Mouse (Mus musculus) lung, postnatal 0 days (tissue): ENCODE data around the gene Adh1. TPM values are rescaled to one million over a fixed set of nuclear protein-coding genes. Genes with fewer than 3 reads are reported as not detected.

ENCODE experiments used
- ATAC-seq: fragments of 200-750 bp; cut with Nextera tagmentation; 2 replicates; pipeline ENCODE4 v1.8.0; 2017; ENCODE audit warnings: moderate library complexity
- DNase-seq: peaks from one replicate; pipeline ENCODE4 v3.0.0-alpha.2; 2016; ENCODE audit warnings: low spot score
- H3K27ac ChIP-seq: fragments of 300-500 bp; sonication (generic); 2 replicates; pipeline ENCODE4 v1.5.1; 2014; ENCODE audit warnings: antibody characterized with exemption, mild to moderate bottlenecking, low read length, mixed read lengths
- H3K27me3 ChIP-seq: fragments of 300-500 bp; sonication (generic); replicated peaks from 2 replicates; pipeline ENCODE4 v1.6.1; 2014; ENCODE audit warnings: low read length, mixed read lengths; ENCODE audit not compliant: insufficient read depth
- H3K36me3 ChIP-seq: fragments of 300-500 bp; sonication (generic); 2 replicates; pipeline ENCODE4 v1.6.1; 2014; ENCODE audit warnings: low read length, mixed read lengths; ENCODE audit not compliant: insufficient read depth
- H3K4me1 ChIP-seq: fragments of 300-500 bp; sonication (generic); 2 replicates; pipeline ENCODE4 v1.6.1; 2014; ENCODE audit warnings: antibody characterized with exemption, low read depth, low read length, mixed read lengths; ENCODE audit not compliant: insufficient read depth
- H3K4me2 ChIP-seq: fragments of 300-500 bp; sonication (generic); replicated peaks from 2 replicates; pipeline ENCODE4 v1.6.1; 2014; ENCODE audit warnings: low read depth, mild to moderate bottlenecking, low read length, moderate library complexity, mixed read lengths
- H3K4me3 ChIP-seq: fragments of 300-500 bp; sonication (generic); 2 replicates; pipeline ENCODE4 v1.5.1; 2014; ENCODE audit warnings: low read depth, low read length
- H3K9ac ChIP-seq: fragments of 300-500 bp; sonication (generic); replicated peaks from 2 replicates; pipeline ENCODE4 v1.6.1; 2014; ENCODE audit warnings: low read depth, mild to moderate bottlenecking
- H3K9me3 ChIP-seq: fragments of 300-500 bp; sonication (generic); 2 replicates; pipeline ENCODE4 v1.6.1; 2016; ENCODE audit warnings: low read length, mixed read lengths
- CTCF ChIP-seq: IDR thresholded peaks from 2 replicates; pipeline ENCODE4 v1.5.1; 2016; ENCODE audit warnings: antibody characterized with exemption, mild to moderate bottlenecking
- EP300 ChIP-seq: IDR thresholded peaks from 2 replicates; pipeline ENCODE4 v1.6.1; 2016; ENCODE audit warnings: antibody characterized with exemption, mild to moderate bottlenecking, control low read depth
- WGBS: fragments of 180-500 bp; shearing (Covaris S2); extraction: QIAGEN DNeasy Blood & Tissue Kit; methylation state at CpG from one replicate; pipeline ENCODE4 v1.1.7; 2014; 5-methylcytosine and 5-hydroxymethylcytosine counted together
- polyA plus RNA-seq: library from polyadenylated mRNA; unstranded; fragments of >200 nt; fragmentation: Nextera tagmentation; extraction: Ambion mirVana; gene quantifications from 2 replicates; pipeline ENCODE4 v1.2.1, GENCODE M21; 2015

Gene Adh1
- polyA plus RNA-seq, 1 experiment from 2014 or later: 801 TPM

GRCm38 (mm10) chr3:138273080-138273479, 12.3 kb downstream of the Adh1 start:
- H3K27me3 ChIP-seq: no peaks in the 10 kb centered on the region
- DNase-seq: no peak
- H3K36me3 ChIP-seq: no peaks in the 10 kb centered on the region
- 74% methylated on average over 7 of the region's 7 CpGs for WGBS
- no peak overlapping the region for H3K4me2 ChIP-seq
- H3K9ac ChIP-seq: no peak overlapping the region
- H3K4me3 ChIP-seq: no peak overlapping the region
- H3K9me3 ChIP-seq: no peaks in the 10 kb centered on the region
- ATAC-seq: no peak
- no peak overlapping the region for H3K27ac ChIP-seq
- no peak for TF ChIP-seq CTCF
- no peak for TF ChIP-seq EP300
- no peaks in the 10 kb centered on the region for H3K4me1 ChIP-seq

- DNase-seq (no peak), ATAC-seq (no peak)
- no peak overlapping the region for H3K4me3 ChIP-seq
- no peaks in the 10 kb centered on the region for H3K9me3 ChIP-seq
- WGBS: 51% methylated on average over 3 of the region's 3 CpGs
- no peak overlapping the region for H3K27ac ChIP-seq
- no peaks in the 10 kb centered on the region for H3K27me3 ChIP-seq
- no peak overlapping the region for H3K4me2 ChIP-seq
- H3K9ac ChIP-seq: no peak overlapping the region
- TF ChIP-seq CTCF (no peak), EP300 (no peak)
- H3K36me3 ChIP-seq: no peaks in the 10 kb centered on the region
- H3K4me1 ChIP-seq: no peaks in the 10 kb centered on the region
Observed at GRCm38 (mm10) chr3:138275100-138275499, 14.3 kb downstream of the Adh1 start.

GRCm38 (mm10) chr3:138282556-138282955, 21.8 kb downstream of the Adh1 start:
- no peaks in the 10 kb centered on the region for H3K4me1 ChIP-seq
- H3K9me3 ChIP-seq: no peaks in the 10 kb centered on the region
- no peak overlapping the region for H3K4me3 ChIP-seq
- no peak overlapping the region for H3K4me2 ChIP-seq
- 94% methylated on average over 9 of the region's 9 CpGs for WGBS
- H3K27ac ChIP-seq: no peak overlapping the region
- DNase-seq (no peak), ATAC-seq (no peak)
- no peaks in the 10 kb centered on the region for H3K27me3 ChIP-seq
- no peak for TF ChIP-seq CTCF
- TF ChIP-seq EP300: no peak
- H3K9ac ChIP-seq: no peak overlapping the region
- H3K36me3 ChIP-seq: no peaks in the 10 kb centered on the region

- no peak overlapping the region for H3K4me2 ChIP-seq
- H3K9ac ChIP-seq: no peak overlapping the region
- no peak overlapping the region for H3K27ac ChIP-seq
- no peaks in the 10 kb centered on the region for H3K36me3 ChIP-seq
- H3K27me3 ChIP-seq: no peaks in the 10 kb centered on the region
- H3K4me3 ChIP-seq: no peak overlapping the region
- DNase-seq (peak; percentile 55), ATAC-seq (peak; percentile 70)
- H3K9me3 ChIP-seq: no peaks in the 10 kb centered on the region
- TF ChIP-seq CTCF: no peak
- peak; percentile 61 for TF ChIP-seq EP300
- 79% methylated on average over 1 of the region's 1 CpGs for WGBS
- H3K4me1 ChIP-seq: no peaks in the 10 kb centered on the region
Observed at GRCm38 (mm10) chr3:138283831-138284230, 23.0 kb downstream of the Adh1 start.

- ATAC-seq (no peak), DNase-seq (no peak)
- H3K9me3 ChIP-seq: no peaks in the 10 kb centered on the region
- H3K9ac ChIP-seq: no peak overlapping the region
- no peak overlapping the region for H3K4me3 ChIP-seq
- TF ChIP-seq CTCF (no peak), EP300 (no peak)
- H3K4me1 ChIP-seq: no peaks in the 10 kb centered on the region
- H3K27ac ChIP-seq: no peak overlapping the region
- H3K4me2 ChIP-seq: no peak overlapping the region
- 0 out of 2 replicates have a peak, but pooled peaks cover 3% of the 10 kb centered on the region for H3K36me3 ChIP-seq
- 87% methylated on average over 7 of the region's 7 CpGs for WGBS
- no peaks in the 10 kb centered on the region for H3K27me3 ChIP-seq
Observed at GRCm38 (mm10) chr3:138285986-138286385, 25.2 kb downstream of the Adh1 start.

- Histone ChIP-seq H3K4me2 (no peak overlapping the region), H3K4me3 (no peak overlapping the region), H3K9ac (no peak overlapping the region), H3K27me3 (no peaks in the 10 kb centered on the region), H3K9me3 (no peaks in the 10 kb centered on the region), H3K27ac (no peak overlapping the region), H3K4me1 (no peaks in the 10 kb centered on the region), H3K36me3 (0 out of 2 replicates have a peak, but pooled peaks cover 3% of the 10 kb centered on the region)
- WGBS: 85% methylated on average over 4 of the region's 4 CpGs
- ATAC-seq (no peak), DNase-seq (no peak)
- TF ChIP-seq EP300: no peak
- no peak for TF ChIP-seq CTCF
Observed at GRCm38 (mm10) chr3:138287686-138288085, 26.9 kb downstream of the Adh1 start.

- DNase-seq: no peak
- H3K27me3 ChIP-seq: no peaks in the 10 kb centered on the region
- H3K9me3 ChIP-seq: no peaks in the 10 kb centered on the region
- no peaks in the 10 kb centered on the region for H3K4me1 ChIP-seq
- ATAC-seq: no peak
- no peak overlapping the region for H3K4me3 ChIP-seq
- H3K27ac ChIP-seq: no peak overlapping the region
- H3K9ac ChIP-seq: no peak overlapping the region
- 0 out of 2 replicates have a peak, but pooled peaks cover 3% of the 10 kb centered on the region for H3K36me3 ChIP-seq
- WGBS: 66% methylated on average over 2 of the region's 2 CpGs
- no peak overlapping the region for H3K4me2 ChIP-seq
- no peak for TF ChIP-seq CTCF
- no peak for TF ChIP-seq EP300
Observed at GRCm38 (mm10) chr3:138290672-138291071, 29.9 kb downstream of the Adh1 start.
